Mouse (Mus musculus) C2C12 (cell line): ENCODE measurements at regions not wholly inside any gene's neighbourhood (a gene's known extent, or its start where the extent isn't known, plus 50 kb on each side); places are given as distances from the start of the nearest gene placed in this dataset.

Experiments used
- H3K27me3 ChIP-seq: one replicate; pipeline ENCODE4 v1.6.1; 2011; ENCODE audit not compliant: control insufficient read depth, insufficient read depth, insufficient read length
- H3K36me3 ChIP-seq: one replicate; pipeline ENCODE4 v1.6.1; 2011; ENCODE audit not compliant: control insufficient read depth, insufficient read depth
- H3K4me3 ChIP-seq: one replicate; pipeline ENCODE4 v1.5.1; 2011; ENCODE audit warnings: mild to moderate bottlenecking, control low read depth; ENCODE audit not compliant: poor library complexity, insufficient read depth, severe bottlenecking
- H3K79me2 ChIP-seq: one replicate; pipeline ENCODE4 v1.6.1; 2011; ENCODE audit not compliant: control insufficient read depth, insufficient read depth
- H3K79me3 ChIP-seq: one replicate; pipeline ENCODE4 v1.6.1; 2011; ENCODE audit warnings: low read depth, control low read depth
- H3ac ChIP-seq: one replicate; pipeline ENCODE3; 2011; ENCODE audit warnings: low read depth; ENCODE audit not compliant: control insufficient read depth, insufficient read length
- CEBPB ChIP-seq: IDR thresholded peaks from one replicate; pipeline ENCODE4 v1.6.1; 2011; ENCODE audit warnings: low read depth, mild to moderate bottlenecking, control low read depth, moderate library complexity
- CTCF ChIP-seq: IDR thresholded peaks from one replicate; pipeline ENCODE4 v1.5.1; 2011; ENCODE audit not compliant: control insufficient read depth, insufficient read depth, insufficient read length
- FOSL1 ChIP-seq: IDR thresholded peaks from one replicate; pipeline ENCODE4 v1.8.0; 2011; ENCODE audit warnings: mild to moderate bottlenecking, low read length; ENCODE audit not compliant: poor library complexity, insufficient read depth, severe bottlenecking
- MAX ChIP-seq: IDR thresholded peaks from one replicate; pipeline ENCODE4 v1.6.1; 2011; ENCODE audit warnings: mild to moderate bottlenecking, control low read depth
- MYOD1 ChIP-seq: IDR thresholded peaks from one replicate; pipeline ENCODE4 v1.6.1; 2011; ENCODE audit warnings: low read depth; ENCODE audit not compliant: control insufficient read depth, insufficient read length
- MYOG ChIP-seq: IDR thresholded peaks from one replicate; pipeline ENCODE4 v1.6.1; 2011; ENCODE audit not compliant: control insufficient read depth, insufficient read length; ENCODE audit errors: extremely low read depth
- USF1 ChIP-seq: IDR thresholded peaks from one replicate; pipeline ENCODE4 v1.6.1; 2011; ENCODE audit warnings: low read depth, mild to moderate bottlenecking, control low read depth, moderate library complexity

- TF ChIP-seq CEBPB = no peak
- no peak for TF ChIP-seq MAX
- TF ChIP-seq MYOG = no peak
- no peak for TF ChIP-seq MYOD1
- TF ChIP-seq CTCF = no peak
- TF ChIP-seq USF1 = no peak
- no peak for TF ChIP-seq FOSL1
- Histone ChIP-seq H3K27me3 (no peaks in the 10 kb centered on the region), H3K4me3 (no peak overlapping the region), H3K79me2 (no peaks in the 10 kb centered on the region), H3ac (no peak overlapping the region), H3K79me3 (no peaks in the 10 kb centered on the region), H3K36me3 (no peaks in the 10 kb centered on the region)
Measured at GRCm38 (mm10) chr15:5623021-5623420, 379.0 kb upstream of the Ptger4 start.

- H3K4me3 ChIP-seq = no peak overlapping the region
- H3K36me3 ChIP-seq = no peaks in the 10 kb centered on the region
- no peaks in the 10 kb centered on the region for H3K79me2 ChIP-seq
- H3ac ChIP-seq = no peak overlapping the region
- H3K79me3 ChIP-seq = no peaks in the 10 kb centered on the region
- TF ChIP-seq MAX = no peak
- no peak for TF ChIP-seq CTCF
- no peak for TF ChIP-seq CEBPB
- no peak for TF ChIP-seq MYOG
- TF ChIP-seq FOSL1 = no peak
- TF ChIP-seq MYOD1 = no peak
- TF ChIP-seq USF1 = no peak
- H3K27me3 ChIP-seq = no peaks in the 10 kb centered on the region
Measured at GRCm38 (mm10) chr15:5625367-5625766, 381.4 kb upstream of the Ptger4 start.

- no peaks in the 10 kb centered on the region for H3K36me3 ChIP-seq
- H3K79me3 ChIP-seq = no peaks in the 10 kb centered on the region
- H3K79me2 ChIP-seq = no peaks in the 10 kb centered on the region
- H3K4me3 ChIP-seq = no peak overlapping the region
- no peaks in the 10 kb centered on the region for H3K27me3 ChIP-seq
- H3ac ChIP-seq = no peak overlapping the region
- TF ChIP-seq MYOG (no peak), MYOD1 (no peak), USF1 (no peak), CTCF (no peak), CEBPB (no peak), FOSL1 (no peak), MAX (no peak)
Measured at GRCm38 (mm10) chr15:5646673-5647072, 402.7 kb upstream of the Ptger4 start.

- TF ChIP-seq MYOG (no peak), FOSL1 (no peak), MYOD1 (no peak), USF1 (no peak), CTCF (no peak), CEBPB (no peak), MAX (no peak)
- Histone ChIP-seq H3ac (no peak overlapping the region), H3K79me2 (no peaks in the 10 kb centered on the region), H3K36me3 (no peaks in the 10 kb centered on the region), H3K27me3 (no peaks in the 10 kb centered on the region), H3K4me3 (no peak overlapping the region), H3K79me3 (no peaks in the 10 kb centered on the region)
Measured at GRCm38 (mm10) chr15:5658796-5659195, 414.8 kb upstream of the Ptger4 start.

GRCm38 (mm10) chr15:5660819-5661218 lies 416.8 kb upstream of the Ptger4 start:
- H3K36me3 ChIP-seq = no peaks in the 10 kb centered on the region
- no peaks in the 10 kb centered on the region for H3K79me3 ChIP-seq
- H3K79me2 ChIP-seq = no peaks in the 10 kb centered on the region
- H3ac ChIP-seq = no peak overlapping the region
- TF ChIP-seq USF1 (no peak), MYOD1 (no peak), FOSL1 (no peak), CTCF (no peak), MYOG (no peak), MAX (no peak), CEBPB (no peak)
- no peaks in the 10 kb centered on the region for H3K27me3 ChIP-seq
- no peak overlapping the region for H3K4me3 ChIP-seq

GRCm38 (mm10) chr15:5671781-5672180 lies 427.8 kb upstream of the Ptger4 start:
- Histone ChIP-seq H3K36me3 (no peaks in the 10 kb centered on the region), H3K79me2 (no peaks in the 10 kb centered on the region), H3K79me3 (no peaks in the 10 kb centered on the region), H3K27me3 (no peaks in the 10 kb centered on the region), H3ac (no peak overlapping the region), H3K4me3 (no peak overlapping the region)
- TF ChIP-seq FOSL1 (no peak), CEBPB (no peak), MYOD1 (no peak), USF1 (no peak), CTCF (no peak), MYOG (no peak), MAX (no peak)

- Histone ChIP-seq H3K4me3 (no peak overlapping the region), H3K27me3 (no peaks in the 10 kb centered on the region), H3K79me2 (no peaks in the 10 kb centered on the region), H3K36me3 (no peaks in the 10 kb centered on the region), H3ac (no peak overlapping the region), H3K79me3 (no peaks in the 10 kb centered on the region)
- TF ChIP-seq CTCF = no peak
- TF ChIP-seq MAX = no peak
- no peak for TF ChIP-seq FOSL1
- TF ChIP-seq CEBPB = no peak
- TF ChIP-seq MYOD1 = no peak
- TF ChIP-seq MYOG = no peak
- TF ChIP-seq USF1 = no peak
Measured at GRCm38 (mm10) chr15:5676704-5677103, 432.7 kb upstream of the Ptger4 start.
